Mouse (Mus musculus): ENCODE results near the gene Gm21954.

Gene Gm21954

GRCm38 (mm10) chr3:55472110-55472509 lies at the start of gene Gm21954:
Gm21954 (minus strand) TSS chr3:55472210.
- no peak for DNase-seq (ENCODE audit: low spot score in 2 of 2)

DNA sequence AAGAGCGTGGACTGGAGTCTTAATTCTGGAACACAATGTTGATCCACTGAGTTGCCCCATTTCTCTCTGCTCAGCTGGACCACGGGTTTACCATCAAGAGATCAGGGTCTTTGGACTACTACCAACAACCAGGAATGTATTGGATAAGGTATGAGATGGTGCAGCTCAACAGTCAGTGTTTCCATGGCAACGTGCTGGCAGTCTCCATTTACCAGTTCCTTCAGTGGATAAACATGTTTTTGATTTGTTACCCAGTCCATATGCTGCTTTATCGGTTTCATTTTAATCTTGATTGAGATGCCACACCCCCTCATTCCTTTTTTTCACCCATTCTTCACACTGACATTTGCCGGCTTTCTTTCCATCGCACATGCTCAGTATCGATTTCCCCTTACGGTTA lies 49.8 kb upstream of the Gm21954 start:
- no peak for DNase-seq (ENCODE audit: low spot score in 2 of 2)

GRCm38 (mm10) chr3:55520240-55521180 lies 48.5 kb upstream of the Gm21954 start:
- DNase-seq (ENCODE audit: low spot score in 2 of 2): peak; percentile 7 to 17

- DNase-seq (ENCODE audit: low spot score in 2 of 2): peak in 1 of 2 experiments; percentile 6
Observed at GRCm38 (mm10) chr3:55517454-55518014, 45.5 kb upstream of the Gm21954 start.

GRCm38 (mm10) chr3:55515966-55516365 lies 44.0 kb upstream of the Gm21954 start:
- DNase-seq (ENCODE audit: low spot score in 2 of 2): no peak

DNA sequence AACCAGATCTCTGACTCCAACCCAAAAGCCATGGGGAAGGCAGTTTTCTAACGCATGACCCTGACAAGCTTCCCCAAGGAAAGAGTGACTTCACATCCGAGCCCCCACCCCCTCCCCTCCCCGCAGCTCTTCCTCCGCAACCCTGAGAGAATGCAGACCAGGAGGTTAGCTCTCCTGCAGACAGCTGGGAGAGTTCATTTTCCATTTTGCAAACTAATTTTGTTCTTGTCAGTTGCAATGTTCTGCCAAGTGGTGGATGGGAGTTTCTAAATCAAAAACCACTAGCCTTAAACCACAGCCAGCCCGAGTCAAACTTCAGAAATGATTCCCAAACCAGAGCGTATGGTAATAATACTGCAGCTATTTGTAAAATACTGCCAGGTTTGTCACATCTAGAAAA lies 39.6 kb upstream of the Gm21954 start:
- DNase-seq (ENCODE audit: low spot score in 2 of 2): no peak

DNA sequence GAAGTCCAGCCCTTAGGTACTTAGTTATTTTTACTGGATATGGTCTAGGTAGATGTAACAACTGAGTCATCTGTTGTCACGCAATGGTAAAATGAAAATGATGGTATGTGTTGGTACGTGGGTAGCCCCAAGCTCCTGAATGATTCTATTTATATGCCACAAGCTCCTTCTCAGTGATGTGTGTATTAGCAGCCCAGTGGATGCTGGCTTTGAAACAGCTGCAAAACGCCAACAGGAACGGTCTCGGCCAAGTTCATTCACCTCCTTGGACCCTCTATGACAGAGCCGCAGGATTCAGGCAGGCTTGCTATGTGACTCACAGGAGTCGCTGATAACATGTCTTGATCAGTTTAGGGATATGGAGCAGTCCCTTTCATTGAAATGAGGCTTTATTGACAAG lies 38.2 kb upstream of the Gm21954 start:
- DNase-seq (ENCODE audit: low spot score in 2 of 2): no peak

GRCm38 (mm10) chr3:55499298-55499697 lies 27.3 kb upstream of the Gm21954 start:
- no peak for DNase-seq (ENCODE audit: low spot score in 2 of 2)

- DNase-seq (ENCODE audit: low spot score in 2 of 2): no peak
Observed at GRCm38 (mm10) chr3:55496462-55496941, 24.5 kb upstream of the Gm21954 start.

- no peak for DNase-seq (ENCODE audit: low spot score in 2 of 2)
Observed at GRCm38 (mm10) chr3:55495866-55496265, 23.9 kb upstream of the Gm21954 start.

- no peak for DNase-seq (ENCODE audit: low spot score in 2 of 2)
Observed at GRCm38 (mm10) chr3:55495231-55495630, 23.2 kb upstream of the Gm21954 start.

- DNase-seq (ENCODE audit: low spot score in 2 of 2): no peak
Observed at GRCm38 (mm10) chr3:55494348-55494747, 22.3 kb upstream of the Gm21954 start.

DNA sequence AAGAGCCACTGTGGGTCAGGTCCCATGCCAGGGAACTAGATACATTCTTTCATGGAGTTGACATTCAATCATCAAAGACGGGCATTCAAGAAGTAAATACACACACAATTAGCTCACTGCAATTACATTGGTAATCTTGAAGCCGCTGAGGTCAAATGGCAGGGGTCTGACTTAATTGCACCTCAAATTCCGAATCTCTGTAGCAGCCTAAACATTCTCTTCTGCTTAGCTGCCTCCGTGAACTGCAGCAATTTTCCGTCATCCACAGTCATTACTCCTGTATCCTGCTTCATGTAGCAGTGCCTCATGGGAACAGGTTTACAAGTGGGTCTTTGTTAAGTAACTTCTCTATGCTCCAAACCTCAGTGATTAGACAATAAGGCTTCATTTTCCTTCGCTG lies 20.0 kb upstream of the Gm21954 start:
- no peak for DNase-seq (ENCODE audit: low spot score in 2 of 2)

- DNase-seq (ENCODE audit: low spot score in 2 of 2): no peak
Observed at GRCm38 (mm10) chr3:55489231-55489990, 17.4 kb upstream of the Gm21954 start.

GRCm38 (mm10) chr3:55483328-55483727 lies 11.3 kb upstream of the Gm21954 start:
- no peak for DNase-seq (ENCODE audit: low spot score in 2 of 2)

DNA sequence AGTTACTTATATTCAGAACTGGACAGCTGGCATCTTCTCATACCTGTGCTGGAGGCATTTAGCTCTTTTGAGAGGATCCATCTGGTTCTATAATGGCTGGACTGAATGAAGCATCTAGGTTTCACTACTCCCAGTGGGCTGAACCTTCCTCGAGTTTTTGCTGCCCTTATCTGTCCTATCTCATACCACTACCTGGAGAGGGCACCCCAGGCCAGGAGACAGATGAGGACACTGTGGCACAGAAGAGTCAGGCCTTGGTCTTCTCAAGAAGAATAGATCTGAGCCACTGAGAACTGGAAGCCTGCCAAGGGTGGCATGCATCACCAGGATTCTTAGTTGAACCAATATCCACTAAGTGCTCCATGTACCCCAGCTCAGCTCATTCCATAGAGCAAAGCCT lies 9.1 kb upstream of the Gm21954 start:
- no peak for DNase-seq (ENCODE audit: low spot score in 2 of 2)

GRCm38 (mm10) chr3:55479306-55479705 lies 7.3 kb upstream of the Gm21954 start:
- DNase-seq (ENCODE audit: low spot score in 2 of 2): no peak

- no peak for DNase-seq (ENCODE audit: low spot score in 2 of 2)
Observed at GRCm38 (mm10) chr3:55476694-55477093, 4.7 kb upstream of the Gm21954 start.

GRCm38 (mm10) chr3:55473146-55473545 lies 1.1 kb upstream of the Gm21954 start:
- DNase-seq (ENCODE audit: low spot score in 2 of 2): no peak

DNA sequence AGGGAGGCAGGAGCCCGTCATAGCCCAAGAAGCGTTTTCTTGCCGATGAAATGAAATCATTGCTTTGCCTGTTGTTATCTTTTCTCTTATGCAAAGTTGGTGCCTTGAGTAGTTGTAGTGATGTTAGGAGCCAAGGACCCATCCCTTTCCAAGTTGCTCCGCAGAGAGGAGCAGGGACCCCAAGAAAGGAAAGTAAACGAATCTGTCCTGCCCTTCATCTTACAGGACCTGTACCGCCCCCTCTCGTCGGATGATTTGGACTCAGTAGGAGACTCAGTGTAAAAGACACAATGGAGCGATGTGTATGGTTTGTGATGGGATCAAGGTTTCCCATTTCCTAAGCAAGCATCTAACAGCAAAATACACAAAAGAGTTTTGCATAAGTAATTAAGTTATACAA lies 5.7 kb downstream of the Gm21954 start:
- no peak for DNase-seq (ENCODE audit: low spot score in 2 of 2)

- no peak for DNase-seq (ENCODE audit: low spot score in 2 of 2)
Observed at GRCm38 (mm10) chr3:55465785-55466184, 6.2 kb downstream of the Gm21954 start.

GRCm38 (mm10) chr3:55464226-55464625 lies 7.8 kb downstream of the Gm21954 start:
- no peak for DNase-seq (ENCODE audit: low spot score in 2 of 2)
